Mouse (Mus musculus) heart, adult 11 months (tissue): ENCODE results near the gene Lca5.

Experiments
- DNase-seq: peaks from one replicate; pipeline ENCODE4 v3.0.0; 2022

The Lca5 gene

DNA sequence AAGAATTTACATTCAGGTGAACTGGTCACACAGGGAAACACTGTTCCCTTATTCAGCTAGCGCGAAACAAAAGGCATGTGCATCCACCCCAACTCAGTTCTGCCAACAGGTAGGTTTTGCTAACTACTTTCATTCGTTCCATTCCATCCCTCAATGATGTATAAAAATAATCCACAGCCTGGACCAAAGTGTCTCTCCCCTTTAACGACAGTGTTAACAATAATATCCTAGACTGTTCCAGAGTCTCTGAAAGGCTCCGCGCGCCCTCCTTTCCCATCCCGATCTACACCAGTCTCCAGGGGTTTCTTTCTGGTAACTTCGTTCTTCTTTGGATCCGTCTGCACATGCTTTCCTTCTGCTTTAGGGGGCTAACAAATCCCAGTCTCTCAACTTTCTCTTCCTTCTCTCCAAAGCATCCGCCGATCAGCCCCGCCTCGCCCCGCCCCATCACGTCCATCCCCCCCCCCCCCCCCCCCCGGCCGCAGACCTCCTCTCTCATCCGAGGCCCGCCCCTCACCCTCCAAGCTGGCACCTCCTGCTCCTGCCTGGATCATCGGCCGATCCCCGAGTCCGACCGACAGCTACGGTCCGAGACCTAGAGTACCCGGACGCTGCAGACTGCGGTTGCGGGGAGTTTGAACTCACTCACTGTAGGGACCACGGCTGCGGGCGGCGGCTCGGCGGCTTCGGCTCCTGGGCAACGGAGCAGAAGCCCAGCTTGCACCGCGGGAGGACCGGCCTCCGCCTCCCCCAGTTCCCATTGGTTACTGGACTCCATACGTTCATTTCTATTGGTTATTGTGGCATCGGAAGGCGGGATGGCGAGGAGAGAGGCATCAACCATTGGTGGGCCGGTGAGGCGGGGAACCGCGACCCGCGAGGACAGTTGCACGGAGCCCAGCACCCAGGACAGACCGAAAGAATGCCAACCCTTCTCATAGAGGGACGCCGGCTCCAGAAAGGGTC is at the start of gene Lca5:
Gene Lca5, minus strand, starts transcription at position 736 of the 966 bp plus-strand sequence.
- peak; percentile 100 for DNase-seq

DNA sequence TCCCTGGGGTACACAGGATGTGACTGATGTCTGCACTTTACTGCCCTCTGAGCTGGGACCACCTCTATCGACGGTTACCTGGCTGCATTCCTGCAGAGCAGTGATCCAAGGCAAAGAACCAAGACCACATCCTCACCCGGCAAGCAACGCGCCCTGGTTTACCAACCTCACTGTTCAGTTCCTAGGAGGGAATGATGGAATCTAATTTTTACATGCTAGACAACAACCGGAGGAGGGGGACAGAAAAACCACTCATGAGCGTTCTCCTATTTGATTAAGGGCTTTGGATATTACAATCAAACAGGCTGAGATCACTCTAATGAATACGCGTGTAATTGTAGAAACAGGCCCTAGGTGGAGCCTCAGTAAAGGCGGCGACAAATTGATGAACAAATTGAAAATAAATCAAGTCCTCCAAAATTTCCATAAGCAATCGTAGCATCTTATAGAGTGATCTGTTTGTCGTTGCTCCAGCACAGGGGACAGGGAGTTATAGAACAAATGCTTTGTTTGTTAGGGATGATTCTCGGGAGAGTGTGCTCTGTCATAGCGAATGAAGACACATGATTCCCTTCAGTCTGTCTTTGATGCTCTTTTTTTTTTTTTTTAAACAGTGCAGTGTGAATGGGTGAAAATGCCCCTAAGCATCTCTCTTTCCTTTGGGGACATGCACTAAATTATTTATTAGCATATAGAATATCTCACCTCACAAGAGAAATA is 47.7 kb upstream of the Lca5 start:
- DNase-seq, result no peak

DNA sequence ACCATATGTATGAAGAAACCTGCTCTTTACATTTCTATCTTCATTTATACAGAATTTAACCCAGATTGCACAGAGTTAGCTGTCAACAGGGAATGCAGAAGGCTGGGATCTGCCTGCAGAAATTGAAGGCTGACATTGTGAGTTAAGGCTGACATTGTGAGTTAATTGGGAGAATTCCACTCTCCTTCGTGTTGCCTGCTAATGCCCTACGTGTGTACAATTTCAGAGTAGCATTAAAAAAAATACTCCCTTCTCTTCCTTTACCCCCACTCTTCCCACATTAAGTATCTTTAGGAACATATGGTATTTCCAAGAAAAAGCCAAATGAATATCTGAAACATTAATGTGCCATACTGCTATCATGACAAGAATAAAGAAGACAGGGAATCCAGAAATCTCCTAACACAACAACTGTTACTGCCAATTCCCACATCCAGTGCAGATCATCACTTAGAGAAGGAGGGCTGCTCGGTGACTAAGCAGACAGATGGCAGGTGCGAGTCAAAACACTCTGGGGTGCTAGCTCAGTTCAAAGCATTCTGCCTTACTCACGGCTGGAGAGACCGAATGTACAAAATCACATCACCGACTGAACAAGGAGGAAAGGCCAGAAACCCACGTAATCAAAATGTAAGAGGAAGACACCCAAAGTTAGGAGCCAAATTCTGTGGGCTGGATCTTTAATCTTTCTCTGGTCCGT is 47.0 kb upstream of the Lca5 start:
- DNase-seq, result no peak

DNA sequence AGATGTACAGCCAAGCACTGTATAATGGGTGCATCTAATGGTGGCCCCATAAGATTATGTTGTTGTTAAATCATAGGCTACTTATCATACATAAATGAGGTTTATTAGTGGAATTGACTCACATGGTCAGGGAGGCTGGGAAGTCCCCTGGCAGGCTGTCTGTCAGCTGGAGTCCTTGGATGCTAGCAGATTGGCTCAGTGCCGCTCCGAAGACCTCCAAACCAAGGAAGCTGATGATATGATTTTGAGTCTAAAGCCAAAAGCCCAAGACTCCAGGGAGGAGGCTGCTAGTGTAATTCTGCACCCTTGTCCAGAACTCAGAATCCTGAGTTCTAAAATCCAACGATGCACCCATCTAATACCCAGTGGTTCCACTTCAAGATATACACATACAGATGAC is 45.0 kb upstream of the Lca5 start:
- DNase-seq, result no peak

DNA sequence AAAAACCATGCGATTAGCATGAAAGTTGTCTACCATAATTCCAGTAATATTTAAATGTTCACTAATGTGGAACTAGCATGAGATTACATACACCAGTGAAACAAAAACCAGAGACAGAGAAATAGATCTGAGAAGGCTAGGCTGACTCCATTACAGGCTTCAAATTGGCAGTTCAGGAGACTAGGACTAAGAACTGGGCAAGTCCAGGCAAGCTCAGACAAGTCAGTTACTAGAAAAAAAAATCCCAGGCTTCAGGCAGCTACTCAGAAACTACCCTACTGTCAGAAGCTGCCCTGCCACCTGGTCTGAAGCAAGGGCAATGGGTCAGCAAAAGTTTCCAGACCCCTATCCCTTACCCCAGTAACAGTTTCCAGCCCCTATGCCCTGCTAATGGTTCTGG is 44.4 kb upstream of the Lca5 start:
- no peak for DNase-seq

DNA sequence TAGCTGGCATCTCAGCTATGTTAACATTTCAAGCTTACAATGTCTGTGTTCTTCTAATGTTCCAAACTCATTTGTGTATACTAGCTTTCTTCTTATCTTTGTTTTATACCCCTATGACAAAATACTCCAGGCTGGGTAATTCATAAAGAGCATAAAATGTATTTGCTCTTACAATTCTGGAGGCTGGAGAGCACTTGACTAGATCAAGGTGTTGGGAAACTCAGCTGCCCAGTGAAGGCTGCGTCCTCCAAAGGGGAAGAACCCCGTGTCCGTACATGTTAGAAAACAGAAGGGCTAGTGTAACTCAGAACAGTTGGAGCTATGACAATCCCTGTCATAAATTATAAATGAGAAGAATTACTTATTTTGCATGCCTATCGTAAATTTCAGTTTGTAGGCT is 42.5 kb upstream of the Lca5 start:
- DNase-seq, result no peak

DNA sequence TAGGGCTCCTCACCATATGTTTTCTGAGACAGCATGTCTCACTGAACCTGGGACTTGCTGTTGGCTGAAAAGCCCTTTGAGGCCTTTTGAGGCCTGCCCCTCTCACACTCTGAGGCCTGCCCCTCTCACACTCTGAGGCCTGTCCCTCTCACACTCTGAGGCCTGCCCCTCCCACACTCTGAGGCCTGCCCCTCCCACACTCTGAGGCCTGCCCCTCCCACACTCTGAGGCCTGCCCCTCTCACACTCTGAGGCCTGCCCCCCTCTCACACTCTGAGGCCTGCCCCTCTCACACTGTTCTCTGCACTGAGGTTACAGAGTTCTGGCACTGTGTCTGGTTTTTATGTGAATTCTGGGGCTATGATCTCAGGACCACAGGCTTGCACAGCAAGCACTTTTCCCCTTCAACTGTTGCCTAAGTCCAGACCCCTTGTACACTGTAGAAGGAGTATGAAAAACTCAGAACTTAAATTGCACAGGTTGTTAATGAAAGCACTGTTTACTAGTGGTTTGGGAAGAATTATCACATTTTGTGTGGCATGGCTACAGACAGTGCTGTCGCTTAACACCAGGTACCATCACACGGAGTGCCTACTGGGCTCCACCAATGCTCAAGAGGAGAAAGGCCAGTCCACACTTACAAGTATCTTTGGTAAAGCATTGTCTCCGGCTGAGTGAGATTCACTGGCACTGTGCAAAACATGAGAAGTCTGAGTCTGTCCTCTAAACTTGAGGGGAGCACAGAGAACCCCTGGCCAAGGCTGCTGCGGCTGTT is 41.4 kb upstream of the Lca5 start:
- no peak for DNase-seq

DNA sequence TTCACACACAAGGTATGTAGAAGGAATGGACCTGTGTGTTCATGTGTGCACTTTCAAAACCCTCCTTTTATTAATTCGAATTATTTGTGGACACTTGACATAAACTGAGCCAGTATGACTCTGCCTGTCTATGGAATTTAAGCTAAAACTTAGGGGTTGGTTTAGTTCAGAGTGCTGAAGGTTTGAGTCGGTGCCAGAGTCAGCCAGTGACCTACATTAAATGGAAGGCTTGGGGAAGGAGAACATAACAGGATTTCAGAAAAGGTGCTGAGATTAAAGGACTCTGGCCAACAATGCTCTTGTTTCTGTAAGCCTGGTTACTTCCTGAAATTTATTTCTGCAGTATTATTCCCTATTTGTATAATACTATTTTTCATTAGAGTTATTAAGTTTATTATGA is 28.9 kb upstream of the Lca5 start:
- DNase-seq, result no peak

DNA sequence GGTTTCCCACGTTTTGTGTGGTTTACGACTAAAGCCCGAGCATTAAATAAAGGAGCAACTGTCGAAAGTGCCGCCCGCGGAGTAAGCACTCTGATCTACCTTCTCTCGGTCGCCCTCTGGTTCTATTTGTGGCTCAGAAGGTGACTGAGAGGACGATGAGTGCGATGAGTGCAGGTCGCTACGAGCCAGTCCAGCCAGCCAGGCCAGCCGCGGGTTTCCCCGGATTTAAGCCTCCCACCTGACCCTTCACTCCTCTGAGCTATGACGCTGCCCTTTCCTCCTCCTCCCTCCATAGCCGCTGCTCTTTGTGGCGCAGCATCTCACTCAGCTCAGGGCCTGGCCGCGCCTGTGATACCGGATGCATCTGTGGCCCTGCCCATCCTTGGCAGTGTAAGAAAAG is 6.8 kb upstream of the Lca5 start:
- peak; percentile 98 for DNase-seq

DNA sequence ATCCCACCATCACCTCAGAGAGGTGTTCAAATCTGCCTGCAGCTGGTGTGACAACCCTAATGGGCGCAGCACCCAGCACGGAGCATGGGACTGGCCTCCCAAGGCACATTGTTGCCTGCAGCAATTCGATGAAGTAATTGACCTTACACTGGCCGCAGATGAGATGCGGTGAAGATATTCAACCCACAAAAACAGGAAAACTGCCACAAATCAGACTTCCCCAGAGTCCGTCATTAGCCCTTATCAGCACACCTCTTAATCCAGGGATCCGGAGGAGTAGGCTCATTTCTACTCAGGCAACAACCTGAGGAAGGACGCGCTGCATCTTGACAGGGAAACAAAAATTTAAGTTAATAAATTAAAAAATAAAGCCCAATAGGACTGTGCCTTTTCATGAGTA is 6.2 kb upstream of the Lca5 start:
- peak; percentile 80 for DNase-seq

DNA sequence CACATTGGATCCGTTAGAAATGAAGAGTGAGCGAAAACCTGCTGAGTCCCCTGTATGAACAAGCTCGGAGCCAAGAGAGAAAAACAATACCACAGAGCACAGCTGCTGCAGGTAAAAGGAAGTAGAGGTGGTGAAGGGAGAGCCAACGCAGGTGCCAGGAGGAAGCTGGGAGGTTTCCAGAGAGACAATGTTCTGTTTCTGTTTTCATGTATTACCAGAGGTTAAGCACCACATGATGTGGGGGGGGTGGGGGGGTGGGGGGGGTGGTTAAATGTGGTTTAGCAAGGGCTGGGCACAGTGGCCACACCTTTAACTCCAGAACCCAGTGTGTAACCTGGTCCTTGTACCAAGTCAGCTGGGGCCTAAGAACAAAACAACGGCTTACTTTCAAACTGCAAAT is 3.3 kb downstream of the Lca5 start:
- peak; percentile 48 for DNase-seq

DNA sequence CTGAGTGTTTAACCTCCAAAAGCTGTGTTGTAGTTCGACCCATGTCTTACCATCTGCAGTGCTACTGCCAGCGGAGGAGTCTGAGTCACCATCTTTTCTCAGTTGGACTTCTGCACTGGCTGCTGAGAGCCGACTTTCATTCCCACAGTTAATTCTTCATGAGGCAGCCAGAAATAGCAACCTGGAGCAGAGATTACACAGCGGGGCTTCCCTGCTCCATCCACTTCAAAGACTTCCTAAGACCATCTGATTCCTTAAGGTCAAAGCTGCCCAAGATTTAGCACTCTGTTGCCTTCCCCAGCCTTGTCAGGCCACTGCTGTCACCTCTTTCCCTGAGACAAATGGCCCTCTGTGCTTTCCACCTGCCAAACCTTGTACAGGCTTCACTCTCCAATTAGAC is 6.4 kb downstream of the Lca5 start:
- peak; percentile 82 for DNase-seq

DNA sequence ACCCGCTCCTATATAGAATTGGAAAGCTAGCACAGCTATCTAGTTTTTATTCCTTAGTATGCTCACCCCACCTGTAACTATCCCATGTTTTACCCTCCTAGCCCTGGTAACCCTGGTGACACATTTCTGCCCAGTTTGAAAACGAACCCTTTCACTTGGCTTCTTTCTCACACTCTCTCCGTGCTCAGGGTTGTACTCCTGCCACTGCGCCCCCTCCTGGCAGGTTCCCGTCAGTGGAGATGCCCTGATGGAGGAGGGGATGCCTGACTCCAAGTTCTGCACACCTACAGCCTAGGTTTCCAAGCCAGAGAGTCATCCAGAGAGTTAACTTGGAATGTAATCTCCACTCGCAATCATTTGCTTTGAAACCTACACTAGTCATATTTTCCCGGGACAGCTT is 7.3 kb downstream of the Lca5 start:
- DNase-seq, result peak; percentile 89

DNA sequence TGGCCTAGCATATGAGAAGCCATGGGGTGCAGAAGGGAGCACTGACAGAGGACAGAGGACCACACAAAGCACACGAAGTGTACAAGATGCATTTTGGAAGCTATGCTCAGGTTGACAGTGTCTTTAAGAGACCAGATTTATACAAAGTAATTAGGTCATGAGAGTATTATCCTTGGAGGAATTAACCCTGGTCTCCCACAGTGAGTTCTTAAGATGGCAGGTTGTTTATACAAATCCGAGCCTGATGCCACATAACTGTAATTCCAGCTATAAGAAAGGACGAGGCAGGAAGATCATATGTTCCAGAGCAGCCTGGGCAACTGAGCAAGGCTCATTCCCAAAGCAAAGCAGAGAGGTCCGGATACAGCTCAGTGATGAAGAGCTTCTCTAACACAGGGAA is 13.0 kb downstream of the Lca5 start:
- DNase-seq, result no peak

DNA sequence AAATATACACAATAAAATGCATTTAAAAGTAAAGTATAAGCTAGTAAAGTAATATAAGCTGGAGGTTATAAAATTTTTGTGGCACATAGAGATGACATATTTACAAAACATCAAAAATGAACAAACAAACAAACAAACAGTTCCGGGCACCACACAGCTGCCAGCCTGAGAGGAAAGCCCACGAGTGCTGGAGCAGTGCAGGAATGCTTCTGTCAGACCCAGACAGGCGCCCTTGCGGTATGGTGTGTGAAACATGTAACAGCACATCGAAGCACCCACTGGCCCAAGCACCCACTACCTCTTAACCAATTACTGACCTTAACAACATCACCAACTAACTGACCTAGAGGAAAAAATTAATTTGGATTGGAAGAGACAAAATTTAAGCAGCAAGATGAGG is 22.0 kb downstream of the Lca5 start:
- DNase-seq, result peak; percentile 70

DNA sequence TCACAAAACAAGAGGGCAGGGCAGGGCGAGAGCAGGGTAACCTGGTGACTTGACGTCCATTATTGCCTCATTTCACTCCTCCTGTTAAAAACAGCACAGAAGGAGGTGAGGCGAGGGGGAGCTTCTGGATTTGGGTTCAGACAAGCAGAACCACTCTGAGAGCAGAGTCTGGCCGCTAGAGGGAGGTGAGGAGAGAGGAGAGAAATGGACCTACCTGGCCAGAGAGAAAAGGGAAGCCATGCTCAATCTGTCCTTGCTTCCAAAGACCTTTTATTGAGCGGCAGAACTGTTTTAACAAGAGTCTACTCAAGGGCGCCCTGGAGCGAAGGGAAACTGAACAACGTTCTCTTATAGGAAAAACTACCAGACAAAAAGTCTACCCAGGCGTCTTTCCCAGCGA is 27.9 kb downstream of the Lca5 start:
- peak; percentile 66 for DNase-seq

DNA sequence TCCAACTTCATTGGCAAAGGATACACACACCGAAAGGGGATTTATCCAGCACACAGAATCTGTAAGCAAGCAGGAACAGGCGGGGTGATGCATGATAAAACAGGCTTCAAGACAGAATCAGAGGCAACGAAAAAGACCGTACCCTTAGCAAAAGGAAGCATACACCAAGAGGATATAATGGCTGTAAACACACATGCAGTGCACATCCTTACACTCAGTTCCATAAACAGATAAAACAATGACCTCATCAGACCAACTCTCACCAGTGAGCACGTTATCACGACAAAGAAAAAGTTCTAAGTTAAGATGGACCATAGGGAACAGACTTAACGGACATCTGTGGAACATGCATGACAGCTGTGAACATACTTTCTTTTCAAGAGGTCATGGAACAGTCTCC is 35.8 kb downstream of the Lca5 start:
- DNase-seq, result peak; percentile 50

DNA sequence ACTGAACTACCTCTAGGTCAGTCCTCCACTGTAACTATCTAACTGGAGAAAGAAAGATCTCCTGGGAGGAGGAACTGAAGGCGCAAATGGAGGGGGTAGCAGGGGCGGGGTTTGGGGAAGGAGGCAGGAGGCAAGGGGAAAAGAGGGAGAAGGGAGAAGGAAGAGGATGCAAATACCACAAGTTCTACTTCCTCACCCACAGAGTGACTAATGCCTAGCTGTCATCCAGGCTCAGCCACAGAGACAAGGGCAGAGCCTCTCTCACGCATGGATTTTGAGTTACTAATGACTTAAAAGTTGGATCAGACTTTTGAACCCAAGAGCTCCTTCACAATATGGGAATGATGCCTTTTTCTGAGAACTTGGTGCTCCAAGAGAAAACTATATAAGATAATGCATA is 40.1 kb downstream of the Lca5 start:
- no peak for DNase-seq

DNA sequence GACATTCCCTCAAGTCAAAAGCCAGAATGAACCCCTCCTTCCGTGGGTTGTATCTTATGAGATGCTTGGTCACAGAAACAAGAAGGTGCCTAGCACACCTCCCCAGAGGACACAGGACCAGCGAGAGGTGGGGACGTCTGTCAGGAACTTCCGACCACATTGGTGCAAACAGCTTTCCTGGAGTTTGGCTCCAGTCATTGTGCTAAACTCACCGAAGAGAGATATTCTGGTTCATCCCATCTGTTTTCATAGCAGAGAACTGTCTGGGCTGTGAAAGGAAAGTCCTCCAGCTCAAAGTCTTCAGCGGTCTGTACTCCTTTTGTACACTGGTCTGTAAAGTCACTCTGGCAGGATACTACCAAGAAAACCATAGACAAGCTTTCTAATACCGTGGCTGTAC is 41.5 kb downstream of the Lca5 start:
- no peak for DNase-seq

DNA sequence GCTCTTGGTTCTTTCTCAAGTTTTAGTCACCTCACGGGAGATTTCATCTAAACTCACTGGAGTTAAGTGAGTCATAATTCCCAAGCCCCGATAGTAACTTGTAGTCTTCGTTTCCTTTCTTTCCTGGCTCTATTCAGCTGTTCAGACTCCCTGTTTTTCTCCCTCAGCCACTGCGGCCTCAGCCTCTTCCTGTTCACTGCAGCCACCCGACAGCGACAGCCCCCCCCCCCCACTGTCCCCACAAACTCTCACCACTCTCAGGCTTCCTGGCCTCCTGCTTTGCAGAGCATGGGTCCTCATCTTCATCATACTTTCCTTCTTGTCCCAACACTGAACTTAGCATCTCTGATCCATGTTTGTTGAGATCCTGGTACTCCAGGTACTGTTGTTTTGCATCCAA is 42.7 kb downstream of the Lca5 start:
- no peak for DNase-seq

DNA sequence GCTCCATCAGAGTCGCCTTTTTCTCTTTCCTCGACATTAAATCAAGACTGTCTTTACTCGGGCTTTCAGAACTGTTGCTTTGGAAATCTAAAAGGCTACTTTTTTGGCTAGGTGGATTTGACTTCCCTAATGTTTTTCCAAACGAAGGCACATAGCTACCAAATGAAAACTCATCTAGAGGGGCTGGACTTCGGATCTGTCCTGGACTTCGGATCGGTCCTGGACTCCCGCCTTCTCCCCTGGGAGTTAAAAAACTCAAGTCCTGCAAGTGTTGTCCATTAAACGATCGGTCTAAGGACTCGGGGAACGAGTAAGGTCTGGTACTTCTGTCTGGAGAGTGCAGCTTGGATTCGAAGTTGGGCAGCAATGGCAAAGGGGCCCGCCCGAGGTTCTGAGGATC is 45.5 kb downstream of the Lca5 start:
- DNase-seq, result no peak

DNA sequence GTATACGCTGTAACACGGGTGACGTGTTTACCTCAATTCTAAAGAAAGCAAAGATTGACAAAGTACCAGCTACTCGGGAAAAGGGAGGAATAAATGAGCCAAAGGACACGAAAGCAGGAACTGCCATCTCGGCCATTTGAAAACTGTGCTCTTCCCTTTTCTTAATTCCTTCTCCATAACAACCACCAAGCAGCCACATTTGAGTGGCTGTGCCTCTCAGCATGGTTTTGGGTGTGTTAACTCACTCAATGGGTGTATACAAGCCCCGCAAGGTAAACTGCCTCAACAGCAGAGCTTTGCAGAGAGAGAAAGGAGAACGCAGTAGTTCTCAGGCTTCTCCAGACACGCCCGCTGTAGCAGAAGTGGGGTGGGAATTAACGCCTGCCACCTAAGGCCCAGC is 48.9 kb downstream of the Lca5 start:
- DNase-seq, result no peak

DNA sequence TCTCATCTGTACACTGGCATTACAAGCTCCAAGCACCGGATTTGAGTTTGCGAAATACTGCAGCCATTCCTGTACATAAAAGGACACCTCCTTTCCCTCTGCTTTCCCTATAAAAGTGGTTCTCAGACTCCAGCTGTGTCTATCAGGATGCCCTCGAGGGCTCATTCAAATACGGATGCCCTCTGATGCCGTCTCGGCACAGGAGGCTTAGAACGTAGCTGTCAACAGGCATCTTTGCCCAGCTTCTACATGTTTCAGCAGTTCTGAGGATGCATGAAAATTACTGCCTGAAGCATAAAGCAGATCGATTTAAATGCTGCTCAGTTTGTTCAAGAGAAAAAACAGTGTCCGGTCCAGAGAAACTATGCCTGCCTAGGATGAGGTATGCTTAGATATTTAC is 51.4 kb downstream of the Lca5 start:
- DNase-seq, result no peak
